ENCODE assay signal across 19 mouse cellular contexts in the genomic region with DNA sequence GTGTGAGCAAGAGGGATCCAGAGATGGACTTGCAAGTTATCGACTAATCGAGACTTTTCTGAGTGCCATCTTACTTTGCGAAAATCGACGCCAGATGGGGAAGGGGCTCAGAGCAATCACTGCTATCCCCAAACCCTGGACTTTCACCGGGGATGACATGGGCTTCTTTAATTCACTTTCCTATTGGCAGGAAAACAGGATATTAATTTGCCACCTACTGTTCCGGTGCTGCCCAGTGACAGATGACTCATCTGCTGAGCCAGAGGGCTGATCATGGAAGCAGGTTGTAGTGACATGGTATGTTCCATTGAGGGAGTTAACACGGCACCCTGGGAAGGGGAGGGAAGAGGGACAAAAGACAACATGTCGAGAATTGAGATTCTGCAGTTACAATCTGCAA. TPM values are rescaled to one million over a fixed set of nuclear protein-coding genes. Genes with fewer than 3 reads are reported as not detected.
DNase-seq lines count a peak whose midpoint lies in the region; ATAC-seq and TF ChIP-seq lines count a peak whose summit lies in the region.
"Had no signal": no experiment of that assay in that cellular context is flagged by ENCODE, and none has a peak within 500 bp of the region (broad histone marks: within the 10 kb centered on the region; RNA-seq: fewer than 3 reads in every experiment).

No protein-coding gene starts in this region.

- TF ChIP-seq POLR2A in thymus, adult 2 months (IDR thresholded peaks at IDR 0.05; ENCODE audit: control insufficient read depth, extremely low read depth, insufficient read depth, low read length, poor library complexity) = no peak

- TF ChIP-seq CTCF in thymus, adult 2 months (IDR thresholded peaks at IDR 0.05; ENCODE audit: borderline replicate concordance, control insufficient read depth, extremely low read depth, insufficient read depth, low read length, poor library complexity) = no peak

- no peak overlapping the region for H3K27ac ChIP-seq in intestine, embryonic 14.5 days (ENCODE audit: low read depth)
- H3K27ac ChIP-seq in intestine, embryonic 15.5 days = no peak overlapping the region
- peak overlapping the region; percentile 33; the same call in 1 of the 2 replicates for H3K27ac ChIP-seq in thymus, adult 2 months (ENCODE audit: control insufficient read depth, insufficient read depth, low read length)
- H3K27ac ChIP-seq: embryonic facial prominence, embryonic 12.5 days; forebrain, embryonic 15.5 days; hindbrain, embryonic 15.5 days had no signal

- no peaks in the 10 kb centered on the region for H3K9me3 ChIP-seq in intestine, embryonic 14.5 days (ENCODE audit: control insufficient read depth, low read length)
- no peaks in the 10 kb centered on the region for H3K9me3 ChIP-seq in intestine, embryonic 15.5 days
- H3K9me3 ChIP-seq: embryonic facial prominence, embryonic 12.5 days; forebrain, embryonic 15.5 days; heart, embryonic 12.5 days; hindbrain, embryonic 15.5 days had no signal

- H3K4me2 ChIP-seq in intestine, embryonic 14.5 days (ENCODE audit: low read length) = no peak overlapping the region
- no peak overlapping the region for H3K4me2 ChIP-seq in intestine, embryonic 15.5 days (replicated peaks)
- H3K4me2 ChIP-seq: embryonic facial prominence, embryonic 12.5 days; forebrain, embryonic 15.5 days; heart, embryonic 12.5 days; hindbrain, embryonic 15.5 days had no signal

- no peak overlapping the region for H3K9ac ChIP-seq in intestine, embryonic 14.5 days (ENCODE audit: low read length)
- H3K9ac ChIP-seq in intestine, embryonic 15.5 days = no peak overlapping the region
- H3K9ac ChIP-seq: embryonic facial prominence, embryonic 12.5 days; forebrain, embryonic 15.5 days; heart, embryonic 12.5 days; hindbrain, embryonic 15.5 days had no signal

- H3K27me3 ChIP-seq in intestine, embryonic 14.5 days (replicated peaks; ENCODE audit: control insufficient read depth, insufficient read depth, low read length) = no peaks in the 10 kb centered on the region
- H3K27me3 ChIP-seq in intestine, embryonic 15.5 days (replicated peaks) = no peaks in the 10 kb centered on the region
- H3K27me3 ChIP-seq in thymus, adult 2 months (ENCODE audit: control insufficient read depth, insufficient read depth, low read length) = no peaks in the 10 kb centered on the region
- H3K27me3 ChIP-seq: embryonic facial prominence, embryonic 12.5 days; forebrain, embryonic 15.5 days; heart, embryonic 12.5 days; hindbrain, embryonic 15.5 days had no signal

- WGBS in intestine, embryonic 14.5 days = 84% methylated on average over 9 of the region's 9 CpGs
- WGBS in intestine, embryonic 15.5 days = 81% methylated on average over 9 of the region's 9 CpGs
- 96% methylated on average over 9 of the region's 9 CpGs for WGBS in thymus, adult 2 months

- intact Hi-C loops in heart, postnatal 14 days (cut with DNase I) = no loop called here

- peaks cover 4% of the 10 kb centered on the region; the same call in 1 of the 2 replicates for H3K4me1 ChIP-seq in intestine, embryonic 14.5 days (replicated peaks; ENCODE audit: control insufficient read depth, insufficient read depth, low read length)
- no peaks in the 10 kb centered on the region for H3K4me1 ChIP-seq in intestine, embryonic 15.5 days (replicated peaks)
- H3K4me1 ChIP-seq in thymus, adult 2 months (replicated peaks; ENCODE audit: control insufficient read depth, insufficient read depth, low read length) = peaks cover 6% of the 10 kb centered on the region
- H3K4me1 ChIP-seq: embryonic facial prominence, embryonic 12.5 days; forebrain, embryonic 15.5 days; hindbrain, embryonic 15.5 days had no signal

- H3K4me3 ChIP-seq in intestine, embryonic 14.5 days (ENCODE audit: low read depth, low read length) = no peak overlapping the region
- H3K4me3 ChIP-seq in intestine, embryonic 15.5 days (replicated peaks) = no peak overlapping the region
- H3K4me3 ChIP-seq in thymus, adult 2 months (ENCODE audit: control insufficient read depth, insufficient read depth, low read length) = no peak overlapping the region
- H3K4me3 ChIP-seq: embryonic facial prominence, embryonic 12.5 days; forebrain, embryonic 15.5 days; heart, embryonic 12.5 days; hindbrain, embryonic 15.5 days had no signal

- H3K36me3 ChIP-seq in intestine, embryonic 14.5 days (ENCODE audit: control insufficient read depth, insufficient read depth, low read length) = peaks cover 45% of the 10 kb centered on the region
- peaks cover 11% of the 10 kb centered on the region; the same call in 1 of the 2 replicates for H3K36me3 ChIP-seq in intestine, embryonic 15.5 days
- H3K36me3 ChIP-seq in thymus, adult 2 months (ENCODE audit: control insufficient read depth, insufficient read depth, low read length) = peaks cover 19% of the 10 kb centered on the region
- H3K36me3 ChIP-seq: forebrain, embryonic 15.5 days had no signal

- DNase-seq in heart, adult 11 months = peak; percentile 43
- DNase-seq in heart, postnatal 14 days = no peak
- DNase-seq in intestine, embryonic 14.5 days (ENCODE audit: low spot score) = peak; percentile 36
- no peak for DNase-seq in thymus, adult 2 months
- no peak for DNase-seq in thymus, postnatal 10 days (ENCODE audit: low spot score in 2 of 2)
- DNase-seq in gastrocnemius, adult 18-20 months (ENCODE audit: low spot score) = no peak
- DNase-seq: adrenal gland, adult 8-10 months; adrenal gland, postnatal 36 days; cerebellum, adult 8-10 months; gastrocnemius, postnatal 14 days; heart, postnatal 36 days; kidney, adult 2 months had no signal

- ATAC-seq in intestine, embryonic 14.5 days (replicated peaks; ENCODE audit: low FRiP score, low TSS enrichment, low read depth) = no peak
- ATAC-seq in intestine, embryonic 15.5 days = no peak
- ATAC-seq: forebrain, embryonic 15.5 days; intestine, embryonic 16.5 days had no signal

RNA-seq across cellular contexts. Expression of gene Itgb6, which starts 33.8 kb away (rescaled TPM):
- 10 to 100 TPM; 16.8 to 21.5 TPM for total RNA-seq in heart, postnatal 14 days (2021)
- 9.6 and 9.7 TPM in 2 replicates for polyA plus RNA-seq in intestine, embryonic 14.5 days (2014; fragmentation: Nextera tagmentation; extraction: Ambion mirVana)
- 8.8 and 9.0 TPM in 2 replicates for polyA plus RNA-seq in intestine, embryonic 15.5 days (2015; fragmentation: Nextera tagmentation; extraction: Ambion mirVana)
- 0.31 and 1.2 TPM in 2 replicates for polyA plus RNA-seq in thymus, adult 2 months (2012; rRNA removed)
- 10 to 100 TPM; 38.3 to 44.0 TPM for total RNA-seq in gastrocnemius, adult 18-20 months (2021)
- total RNA-seq: adrenal gland, adult 8-10 months; adrenal gland, postnatal 36 days had no signal
- polyA plus RNA-seq: cortical plate, adult 2 months; forebrain, embryonic 15.5 days; hindbrain, embryonic 15.5 days had no signal

Comparison
In these comparisons a context has a peak if more than half of its experiments do, and no peak if none do; other contexts are left out.
1. DNase-seq: peak in heart, adult 11 months (single experiment) and intestine, embryonic 14.5 days (single experiment); none in heart, postnatal 14 days (0 of 2), thymus, adult 2 months (single experiment), thymus, postnatal 10 days (0 of 2) and gastrocnemius, adult 18-20 months (single experiment).